Mouse (Mus musculus) kidney, embryonic 15.5 days (tissue): Measurements from ENCODE around the gene Atp8a1. TPM values are rescaled to one million over a fixed set of nuclear protein-coding genes. Genes with fewer than 3 reads are reported as not detected.

Experiments
- ATAC-seq: fragments of 200-750 bp; cut with Nextera tagmentation; replicated peaks from 2 replicates; pipeline ENCODE4 v1.8.0; 2017; ENCODE audit warnings: moderate TSS enrichment; ENCODE audit not compliant: low FRiP score
- H3K27ac ChIP-seq: fragments of 300-500 bp; sonication (generic); 2 replicates; pipeline ENCODE4 v1.5.1; 2015; ENCODE audit warnings: mild to moderate bottlenecking, inconsistent platforms
- H3K27me3 ChIP-seq: fragments of 300-500 bp; sonication (generic); 2 replicates; pipeline ENCODE4 v1.6.1; 2015; ENCODE audit warnings: inconsistent platforms
- H3K36me3 ChIP-seq: fragments of 300-500 bp; sonication (generic); 2 replicates; pipeline ENCODE4 v1.6.1; 2015; ENCODE audit warnings: inconsistent platforms
- H3K4me1 ChIP-seq: fragments of 300-500 bp; sonication (generic); 2 replicates; pipeline ENCODE4 v1.6.1; 2015; ENCODE audit warnings: inconsistent platforms
- H3K4me2 ChIP-seq: fragments of 300-500 bp; sonication (generic); 2 replicates; pipeline ENCODE4 v1.6.1; 2015; ENCODE audit warnings: moderate library complexity, mild to moderate bottlenecking, inconsistent platforms
- H3K4me3 ChIP-seq: fragments of 300-500 bp; sonication (generic); replicated peaks from 2 replicates; pipeline ENCODE4 v1.5.1; 2015; ENCODE audit warnings: mild to moderate bottlenecking, inconsistent platforms
- H3K9ac ChIP-seq: fragments of 300-500 bp; sonication (generic); 2 replicates; pipeline ENCODE4 v1.6.1; 2015; ENCODE audit warnings: mild to moderate bottlenecking, inconsistent platforms
- H3K9me3 ChIP-seq: fragments of 300-500 bp; sonication (generic); replicated peaks from 2 replicates; pipeline ENCODE4 v1.6.1; 2016; ENCODE audit warnings: inconsistent platforms
- WGBS: fragments of 180-500 bp; shearing (Covaris S2); methylation state at CpG from one replicate; pipeline ENCODE4 v1.1.7; 2015; ENCODE audit warnings: mixed read lengths; 5-methylcytosine and 5-hydroxymethylcytosine counted together
- microRNA-seq: library from miRNA; unstranded; fragments of <30 nt; microRNA quantifications from one replicate; pipeline ENCODE4, GENCODE M21; 2016
- polyA plus RNA-seq: library from polyadenylated mRNA; unstranded; fragments of >200 nt; fragmentation: Nextera tagmentation; extraction: Ambion mirVana; gene quantifications from 2 replicates; pipeline ENCODE4 v1.2.1, GENCODE M21; 2015

The Atp8a1 gene
- polyA plus RNA-seq, 1 experiment from 2014 or later, result 11.5 TPM

DNA sequence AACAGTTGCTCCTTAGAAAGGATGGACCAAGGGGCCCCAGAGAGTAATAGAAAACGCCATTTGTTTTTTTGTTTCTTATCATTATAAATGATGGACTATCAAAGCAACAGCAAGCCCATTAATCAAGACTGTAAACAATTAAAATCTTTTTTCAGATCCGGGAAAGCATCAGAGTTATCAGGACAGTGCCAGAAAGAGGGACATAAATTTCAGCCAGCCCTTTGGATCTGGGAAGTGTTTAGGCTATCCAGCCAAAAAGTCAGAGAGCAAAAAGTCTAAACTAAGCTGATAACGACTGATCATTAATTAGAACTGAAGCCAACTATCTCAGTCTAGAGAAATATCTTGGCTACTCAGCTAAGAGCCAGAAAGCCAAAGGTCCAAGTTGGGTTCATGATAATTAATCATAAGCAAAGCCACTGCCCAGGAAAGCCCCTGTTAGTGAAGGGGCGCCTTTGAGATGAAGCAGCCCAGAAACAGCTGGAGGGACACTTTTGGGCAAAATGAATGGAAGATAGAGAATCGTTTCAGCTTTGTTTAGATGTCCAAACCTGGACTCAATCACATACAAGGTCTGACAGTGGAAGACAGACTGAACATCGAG is 274.6 kb downstream of the Atp8a1 start:
- peak overlapping the region; percentile 67 for H3K27ac ChIP-seq
- peaks cover 21% of the 10 kb centered on the region for H3K4me1 ChIP-seq
- ATAC-seq, result peak; percentile 88
- H3K27me3 ChIP-seq, result no peaks in the 10 kb centered on the region
- H3K9ac ChIP-seq, result no peak overlapping the region
- no peak overlapping the region for H3K4me3 ChIP-seq
- no peak overlapping the region for H3K4me2 ChIP-seq
- no peaks in the 10 kb centered on the region for H3K36me3 ChIP-seq
- WGBS, result 49% methylated on average over 6 of the region's 6 CpGs
- H3K9me3 ChIP-seq, result no peaks in the 10 kb centered on the region

Small RNAs within 50 kb of the gene (microRNA-seq; reads per million reads assigned to microRNA genes)
- not detected for gene Gm23617

Other genes with a start within 250 kb of the Atp8a1 start
- gene Shisa3, start 239.6 kb downstream of the Atp8a1 start, polyA plus RNA-seq, result 116 and 119 TPM in 2 replicates
- not detected in 2 replicates for gene Gm5108, start 94.2 kb upstream of the Atp8a1 start, polyA plus RNA-seq
- gene Gm21905, start 99.0 kb upstream of the Atp8a1 start, polyA plus RNA-seq, result not detected in 2 replicates
- gene Grxcr1, start 184.4 kb upstream of the Atp8a1 start, polyA plus RNA-seq, result not detected in 2 replicates